Mouse (Mus musculus): Measurements from ENCODE around the gene Cmya5. TPM values are rescaled to one million over a fixed set of nuclear protein-coding genes. Genes with fewer than 3 reads are reported as not detected.

Gene Cmya5
- polyA plus RNA-seq, 1 experiment: not detected

DNA sequence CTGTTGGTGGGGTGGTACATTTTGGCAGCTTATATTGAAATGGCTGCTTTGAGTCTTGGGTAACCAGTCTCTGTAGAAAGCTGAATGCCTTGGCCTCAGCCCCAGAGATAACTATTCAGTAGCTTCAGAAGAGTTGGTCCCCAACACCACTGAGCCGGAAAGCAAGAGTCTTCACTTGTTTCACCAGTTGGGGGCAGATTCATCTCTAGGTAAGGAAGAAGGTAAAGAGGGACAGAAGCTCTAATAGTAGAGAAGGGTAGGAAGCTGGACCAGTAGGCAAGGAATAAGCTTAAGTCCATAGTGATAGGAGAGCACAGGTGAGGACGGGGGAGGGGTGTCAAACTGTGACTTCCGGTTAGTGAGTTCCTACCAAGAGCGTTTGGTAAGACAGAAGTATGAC, 133.2 kb downstream of the Cmya5 start:
- Histone ChIP-seq H3K9me3 (ENCODE audit: control insufficient read depth, low read length) (no peaks in the 10 kb centered on the region), H3K27me3 (ENCODE audit: control insufficient read depth) (no peaks in the 10 kb centered on the region), H3K4me3 (replicated peaks) (no peak overlapping the region), H3K4me1 (ENCODE audit: control insufficient read depth) (no peaks in the 10 kb centered on the region), H3K36me3 (ENCODE audit: control insufficient read depth) (no peaks in the 10 kb centered on the region)
- TF ChIP-seq TAL1 (IDR thresholded peaks at IDR 0.05; ENCODE audit: low read length): no peak
- TF ChIP-seq GATA1 (IDR thresholded peaks at IDR 0.05; ENCODE audit: low read length): no peak

- no peaks in the 10 kb centered on the region for H3K4me1 ChIP-seq (ENCODE audit: control insufficient read depth)
- H3K27me3 ChIP-seq (ENCODE audit: control insufficient read depth): no peaks in the 10 kb centered on the region
- H3K4me3 ChIP-seq (replicated peaks): no peak overlapping the region
- H3K36me3 ChIP-seq (ENCODE audit: control insufficient read depth): no peaks in the 10 kb centered on the region
- H3K9me3 ChIP-seq (ENCODE audit: control insufficient read depth, low read length): no peaks in the 10 kb centered on the region
- TF ChIP-seq GATA1 (IDR thresholded peaks at IDR 0.05; ENCODE audit: low read length): no peak
- TF ChIP-seq TAL1 (IDR thresholded peaks at IDR 0.05; ENCODE audit: low read length): no peak
Observed at GRCm38 (mm10) chr13:93010524-93010923, 134.0 kb downstream of the Cmya5 start.

- Histone ChIP-seq H3K4me1 (ENCODE audit: control insufficient read depth) (no peaks in the 10 kb centered on the region), H3K4me3 (replicated peaks) (no peak overlapping the region), H3K36me3 (ENCODE audit: control insufficient read depth) (no peaks in the 10 kb centered on the region), H3K9me3 (ENCODE audit: control insufficient read depth, low read length) (no peaks in the 10 kb centered on the region), H3K27me3 (ENCODE audit: control insufficient read depth) (no peaks in the 10 kb centered on the region)
- TF ChIP-seq TAL1 (IDR thresholded peaks at IDR 0.05; ENCODE audit: low read length) (no peak), GATA1 (IDR thresholded peaks at IDR 0.05; ENCODE audit: low read length) (no peak)
Observed at GRCm38 (mm10) chr13:93007078-93007477, 137.4 kb downstream of the Cmya5 start.

GRCm38 (mm10) chr13:93006347-93006746, 138.2 kb downstream of the Cmya5 start:
- H3K27me3 ChIP-seq (ENCODE audit: control insufficient read depth): no peaks in the 10 kb centered on the region
- H3K9me3 ChIP-seq (ENCODE audit: control insufficient read depth, low read length): no peaks in the 10 kb centered on the region
- H3K4me1 ChIP-seq (ENCODE audit: control insufficient read depth): no peaks in the 10 kb centered on the region
- no peak overlapping the region for H3K4me3 ChIP-seq (replicated peaks)
- TF ChIP-seq TAL1 (IDR thresholded peaks at IDR 0.05; ENCODE audit: low read length) (no peak), GATA1 (IDR thresholded peaks at IDR 0.05; ENCODE audit: low read length) (no peak)
- H3K36me3 ChIP-seq (ENCODE audit: control insufficient read depth): no peaks in the 10 kb centered on the region

GRCm38 (mm10) chr13:93004003-93004402, 140.5 kb downstream of the Cmya5 start:
- H3K4me3 ChIP-seq (replicated peaks): no peak overlapping the region
- no peak for TF ChIP-seq TAL1 (IDR thresholded peaks at IDR 0.05; ENCODE audit: low read length)
- TF ChIP-seq GATA1 (IDR thresholded peaks at IDR 0.05; ENCODE audit: low read length): no peak
- no peaks in the 10 kb centered on the region for H3K27me3 ChIP-seq (ENCODE audit: control insufficient read depth)
- H3K9me3 ChIP-seq (ENCODE audit: control insufficient read depth, low read length): no peaks in the 10 kb centered on the region
- no peaks in the 10 kb centered on the region for H3K4me1 ChIP-seq (ENCODE audit: control insufficient read depth)
- H3K36me3 ChIP-seq (ENCODE audit: control insufficient read depth): no peaks in the 10 kb centered on the region

DNA sequence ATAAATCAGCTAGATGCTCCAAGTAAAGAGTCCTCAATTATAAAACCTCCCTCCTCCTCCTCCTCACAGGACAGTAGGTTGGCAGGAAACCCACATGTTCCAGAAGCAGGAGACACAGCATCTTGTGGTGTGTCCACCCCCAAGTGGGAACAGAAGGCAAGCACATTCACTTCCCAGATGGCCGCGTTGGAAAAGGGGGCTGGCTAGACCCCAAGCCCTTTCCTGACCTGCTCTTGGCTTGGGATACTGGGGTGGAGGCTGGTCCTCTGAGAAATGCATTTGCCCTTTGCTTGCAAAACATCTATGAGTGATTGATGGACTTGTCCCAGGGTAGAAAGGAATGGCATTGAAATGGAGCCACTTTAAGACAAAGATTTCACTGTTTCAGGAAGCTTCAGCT, 142.1 kb downstream of the Cmya5 start:
- no peak overlapping the region for H3K4me3 ChIP-seq (replicated peaks)
- no peaks in the 10 kb centered on the region for H3K36me3 ChIP-seq (ENCODE audit: control insufficient read depth)
- H3K4me1 ChIP-seq (ENCODE audit: control insufficient read depth): no peaks in the 10 kb centered on the region
- TF ChIP-seq TAL1 (IDR thresholded peaks at IDR 0.05; ENCODE audit: low read length): no peak
- TF ChIP-seq GATA1 (IDR thresholded peaks at IDR 0.05; ENCODE audit: low read length): no peak
- H3K9me3 ChIP-seq (ENCODE audit: control insufficient read depth, low read length): no peaks in the 10 kb centered on the region
- no peaks in the 10 kb centered on the region for H3K27me3 ChIP-seq (ENCODE audit: control insufficient read depth)

DNA sequence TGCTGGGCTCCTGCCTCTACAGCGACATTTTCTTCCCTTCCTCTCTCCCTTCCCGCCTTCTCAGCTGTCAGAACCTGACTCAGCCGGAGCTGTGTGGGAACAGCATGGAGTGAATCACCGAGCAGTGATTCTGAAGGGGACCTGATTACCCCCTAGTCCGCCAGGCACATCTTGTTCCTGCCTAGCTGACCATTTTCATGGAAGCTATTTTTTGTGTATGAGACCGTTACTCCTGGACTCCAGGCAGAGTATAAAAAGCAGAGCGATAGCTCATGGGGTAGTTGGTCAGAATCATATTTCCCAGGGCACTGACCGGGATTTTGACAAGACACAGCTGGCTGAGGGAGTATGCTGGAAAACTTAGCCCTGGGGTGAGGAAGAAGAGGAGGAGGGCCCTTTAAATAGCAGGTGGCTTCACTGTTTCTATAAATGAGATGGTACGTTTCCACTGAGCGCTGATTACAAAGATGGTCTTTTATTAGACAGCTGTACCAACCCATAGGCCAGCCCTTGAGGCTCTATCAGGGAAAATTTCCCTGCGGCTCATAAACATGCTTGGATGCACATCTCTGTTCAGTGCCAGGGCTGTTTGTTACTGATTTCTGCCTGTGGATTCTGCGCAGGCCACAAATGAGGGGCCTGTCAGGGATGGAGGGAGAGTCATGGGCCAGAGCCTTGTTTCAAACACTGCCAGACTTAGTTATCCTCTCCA, 143.7 kb downstream of the Cmya5 start:
- H3K4me3 ChIP-seq (replicated peaks): no peak overlapping the region
- H3K36me3 ChIP-seq (ENCODE audit: control insufficient read depth): no peaks in the 10 kb centered on the region
- no peak for TF ChIP-seq GATA1 (IDR thresholded peaks at IDR 0.05; ENCODE audit: low read length)
- TF ChIP-seq TAL1 (IDR thresholded peaks at IDR 0.05; ENCODE audit: low read length): no peak
- H3K27me3 ChIP-seq (ENCODE audit: control insufficient read depth): no peaks in the 10 kb centered on the region
- no peaks in the 10 kb centered on the region for H3K4me1 ChIP-seq (ENCODE audit: control insufficient read depth)
- no peaks in the 10 kb centered on the region for H3K9me3 ChIP-seq (ENCODE audit: control insufficient read depth, low read length)

- Histone ChIP-seq H3K4me1 (ENCODE audit: control insufficient read depth) (no peaks in the 10 kb centered on the region), H3K4me3 (replicated peaks) (no peak overlapping the region), H3K36me3 (ENCODE audit: control insufficient read depth) (no peaks in the 10 kb centered on the region), H3K9me3 (ENCODE audit: control insufficient read depth, low read length) (no peaks in the 10 kb centered on the region), H3K27me3 (ENCODE audit: control insufficient read depth) (no peaks in the 10 kb centered on the region)
- TF ChIP-seq GATA1 (IDR thresholded peaks at IDR 0.05; ENCODE audit: low read length): no peak
- no peak for TF ChIP-seq TAL1 (IDR thresholded peaks at IDR 0.05; ENCODE audit: low read length)
Observed at GRCm38 (mm10) chr13:92999860-93000259, 144.7 kb downstream of the Cmya5 start.

GRCm38 (mm10) chr13:92994743-92995142, 149.8 kb downstream of the Cmya5 start:
- TF ChIP-seq TAL1 (IDR thresholded peaks at IDR 0.05; ENCODE audit: low read length) (no peak), GATA1 (IDR thresholded peaks at IDR 0.05; ENCODE audit: low read length) (no peak)
- H3K36me3 ChIP-seq (ENCODE audit: control insufficient read depth): no peaks in the 10 kb centered on the region
- H3K4me1 ChIP-seq (ENCODE audit: control insufficient read depth): no peaks in the 10 kb centered on the region
- no peak overlapping the region for H3K4me3 ChIP-seq (replicated peaks)
- H3K9me3 ChIP-seq (ENCODE audit: control insufficient read depth, low read length): no peaks in the 10 kb centered on the region
- no peaks in the 10 kb centered on the region for H3K27me3 ChIP-seq (ENCODE audit: control insufficient read depth)

- Histone ChIP-seq H3K36me3 (ENCODE audit: control insufficient read depth) (no peaks in the 10 kb centered on the region), H3K4me3 (replicated peaks) (no peak overlapping the region), H3K9me3 (ENCODE audit: control insufficient read depth, low read length) (no peaks in the 10 kb centered on the region), H3K27me3 (ENCODE audit: control insufficient read depth) (no peaks in the 10 kb centered on the region), H3K4me1 (ENCODE audit: control insufficient read depth) (no peaks in the 10 kb centered on the region)
- TF ChIP-seq GATA1 (IDR thresholded peaks at IDR 0.05; ENCODE audit: low read length): no peak
- TF ChIP-seq TAL1 (IDR thresholded peaks at IDR 0.05; ENCODE audit: low read length): no peak
Observed at GRCm38 (mm10) chr13:92992823-92993222, 151.7 kb downstream of the Cmya5 start.

Other genes starting within 250 kb of the Cmya5 start
- 1.4 and 1.5 TPM in 2 replicates for gene Tent2, start 47.7 kb upstream of the Cmya5 start, polyA plus RNA-seq (2012)
- gene Homer1, start 154.9 kb upstream of the Cmya5 start, polyA plus RNA-seq (2012): 0.19 and 0.23 TPM in 2 replicates